Mouse (Mus musculus) thymus, adult 18-20 months (tissue): ENCODE measurements around the gene Ankrd36.
"Not testable (repeated sequence)": the region's sequence is repeated elsewhere in the genome, so short reads cannot be mapped to it uniquely, and the experiment has no call there.

ENCODE experiments used
- DNase-seq, 2 experiments: peaks; one replicate each; pipeline ENCODE4 v3.0.0; 2022; ENCODE audit warnings: mixed read lengths in 2 of 2

Ankrd36 gene

GRCm38 (mm10) chr11:5546693-5547092 lies 22.8 kb upstream of the Ankrd36 start:
- no peak for DNase-seq

GRCm38 (mm10) chr11:5551430-5551829 lies 18.1 kb upstream of the Ankrd36 start:
- DNase-seq = no peak

GRCm38 (mm10) chr11:5551931-5552330 lies 17.6 kb upstream of the Ankrd36 start:
- DNase-seq = no peak

GRCm38 (mm10) chr11:5560273-5560672 lies 9.2 kb upstream of the Ankrd36 start:
- no peak for DNase-seq

GRCm38 (mm10) chr11:5562625-5563268 lies 6.7 kb upstream of the Ankrd36 start:
- no peak for DNase-seq

GRCm38 (mm10) chr11:5563898-5564297 lies 5.6 kb upstream of the Ankrd36 start:
- no peak for DNase-seq

GRCm38 (mm10) chr11:5565596-5565995 lies 3.9 kb upstream of the Ankrd36 start:
- no peak for DNase-seq

- no peak for DNase-seq
Measured at GRCm38 (mm10) chr11:5566506-5566905, 3.0 kb upstream of the Ankrd36 start.

GRCm38 (mm10) chr11:5567654-5568053 lies 1.8 kb upstream of the Ankrd36 start:
- no peak for DNase-seq

- DNase-seq = no peak
Measured at GRCm38 (mm10) chr11:5568082-5568481, 1.4 kb upstream of the Ankrd36 start.

GRCm38 (mm10) chr11:5571856-5572255 lies 2.4 kb downstream of the Ankrd36 start:
- no peak for DNase-seq

GRCm38 (mm10) chr11:5573821-5574220 lies 4.3 kb downstream of the Ankrd36 start:
- DNase-seq = no peak

GRCm38 (mm10) chr11:5575046-5575445 lies 5.6 kb downstream of the Ankrd36 start:
- DNase-seq = no peak

- DNase-seq = no peak
Measured at GRCm38 (mm10) chr11:5592336-5592735, 22.9 kb downstream of the Ankrd36 start.

- DNase-seq = no peak
Measured at GRCm38 (mm10) chr11:5595381-5595791, 25.9 kb downstream of the Ankrd36 start.

- DNase-seq = no peak
Measured at GRCm38 (mm10) chr11:5595792-5596191, 26.3 kb downstream of the Ankrd36 start.

GRCm38 (mm10) chr11:5596756-5597155 lies 27.3 kb downstream of the Ankrd36 start:
- no peak for DNase-seq

GRCm38 (mm10) chr11:5605421-5605820 lies 35.9 kb downstream of the Ankrd36 start:
- DNase-seq = no peak

GRCm38 (mm10) chr11:5611918-5612317 lies 42.4 kb downstream of the Ankrd36 start:
- DNase-seq = not testable (repeated sequence)

- no peak for DNase-seq
Measured at GRCm38 (mm10) chr11:5614453-5614852, 45.0 kb downstream of the Ankrd36 start.

GRCm38 (mm10) chr11:5625101-5625500 lies 55.6 kb downstream of the Ankrd36 start:
- DNase-seq = no peak

GRCm38 (mm10) chr11:5629033-5629432 lies 59.5 kb downstream of the Ankrd36 start:
- peak; percentile 44 to 53 for DNase-seq

GRCm38 (mm10) chr11:5643085-5643484 lies 73.6 kb downstream of the Ankrd36 start:
- no peak for DNase-seq

GRCm38 (mm10) chr11:5650321-5650720 lies 80.8 kb downstream of the Ankrd36 start:
- DNase-seq = no peak

- DNase-seq = no peak
Measured at GRCm38 (mm10) chr11:5682541-5682940, 113.1 kb downstream of the Ankrd36 start.
